Mouse (Mus musculus) left cerebral cortex, adult 2 months (tissue): Measurements from ENCODE around the gene Lyl1. TPM values are rescaled to one million over a fixed set of nuclear protein-coding genes. Genes with fewer than 3 reads are reported as not detected.

Experiments
- DNase-seq, 2 experiments: peaks; one replicate each; pipeline ENCODE4 v3.0.0; 2021 to 2022; ENCODE audit warnings: low spot score in 2 of 2, mixed read lengths in 1 of 2; ENCODE audit errors: extremely low spot score in 1 of 2
- H3K27ac ChIP-seq: fragments of 200-600 bp; 2 replicates; pipeline ENCODE4 v1.8.1; 2022
- H3K4me3 ChIP-seq: fragments of 200-600 bp; 2 replicates; pipeline ENCODE4 v1.8.1; 2022
- CTCF ChIP-seq: fragments of 200-600 bp; IDR thresholded peaks from 2 replicates; pipeline ENCODE4 v1.8.1; 2022; ENCODE audit warnings: antibody characterized with exemption, mild to moderate bottlenecking, moderate library complexity
- intact Hi-C: fragments of 180-260 bp; cut with DNase I; formaldehyde crosslinking; loops from one replicate; pipeline ENCODE4 v1.15.1; 2025
- total RNA-seq, 2 experiments: library from RNA; stranded (reverse); gene quantifications; 2 replicates each; pipeline ENCODE4 v1.2.3; 2021

The Lyl1 gene
- total RNA-seq, 2 experiments from 2014 or later = 1.6 to 2.6 TPM

DNA sequence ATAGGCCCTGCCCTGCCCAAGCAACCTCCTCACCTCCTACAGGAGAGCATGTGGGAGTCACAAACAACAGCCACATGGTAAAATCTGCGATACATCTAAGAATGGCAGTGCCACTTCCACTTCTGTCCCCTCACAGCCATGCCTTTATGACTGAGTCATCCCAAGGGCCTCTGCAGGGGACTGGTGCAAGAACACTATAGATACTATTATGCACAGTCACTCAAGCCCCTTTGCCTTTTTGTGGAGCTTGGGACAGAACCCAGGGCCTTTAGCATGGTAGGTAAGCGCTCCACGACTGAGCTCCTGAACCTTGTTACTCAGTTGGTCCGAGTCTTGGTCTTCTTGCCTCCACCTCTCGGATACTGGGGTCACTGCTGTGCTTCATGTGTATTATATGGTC, 24.0 kb upstream of the Lyl1 start:
- Histone ChIP-seq H3K27ac (no peak overlapping the region), H3K4me3 (no peak overlapping the region)
- TF ChIP-seq CTCF = no peak
- intact Hi-C loops = no loop called here
- DNase-seq = no peak

- DNase-seq = no peak
- Histone ChIP-seq H3K27ac (no peak overlapping the region), H3K4me3 (no peak overlapping the region)
- no peak for TF ChIP-seq CTCF
- intact Hi-C loops = no loop called here
Measured at GRCm38 (mm10) chr8:84681476-84681875, 19.8 kb upstream of the Lyl1 start.

GRCm38 (mm10) chr8:84682257-84682656, 19.0 kb upstream of the Lyl1 start:
- intact Hi-C loops = no loop called here
- Histone ChIP-seq H3K4me3 (no peak overlapping the region), H3K27ac (no peak overlapping the region)
- TF ChIP-seq CTCF = no peak
- no peak for DNase-seq

- TF ChIP-seq CTCF = no peak
- Histone ChIP-seq H3K4me3 (no peak overlapping the region), H3K27ac (peak overlapping the region; percentile 28; the same call in 1 of the 2 replicates)
- DNase-seq = no peak
- intact Hi-C loops = no loop called here
Measured at GRCm38 (mm10) chr8:84684537-84684936, 16.7 kb upstream of the Lyl1 start.

DNA sequence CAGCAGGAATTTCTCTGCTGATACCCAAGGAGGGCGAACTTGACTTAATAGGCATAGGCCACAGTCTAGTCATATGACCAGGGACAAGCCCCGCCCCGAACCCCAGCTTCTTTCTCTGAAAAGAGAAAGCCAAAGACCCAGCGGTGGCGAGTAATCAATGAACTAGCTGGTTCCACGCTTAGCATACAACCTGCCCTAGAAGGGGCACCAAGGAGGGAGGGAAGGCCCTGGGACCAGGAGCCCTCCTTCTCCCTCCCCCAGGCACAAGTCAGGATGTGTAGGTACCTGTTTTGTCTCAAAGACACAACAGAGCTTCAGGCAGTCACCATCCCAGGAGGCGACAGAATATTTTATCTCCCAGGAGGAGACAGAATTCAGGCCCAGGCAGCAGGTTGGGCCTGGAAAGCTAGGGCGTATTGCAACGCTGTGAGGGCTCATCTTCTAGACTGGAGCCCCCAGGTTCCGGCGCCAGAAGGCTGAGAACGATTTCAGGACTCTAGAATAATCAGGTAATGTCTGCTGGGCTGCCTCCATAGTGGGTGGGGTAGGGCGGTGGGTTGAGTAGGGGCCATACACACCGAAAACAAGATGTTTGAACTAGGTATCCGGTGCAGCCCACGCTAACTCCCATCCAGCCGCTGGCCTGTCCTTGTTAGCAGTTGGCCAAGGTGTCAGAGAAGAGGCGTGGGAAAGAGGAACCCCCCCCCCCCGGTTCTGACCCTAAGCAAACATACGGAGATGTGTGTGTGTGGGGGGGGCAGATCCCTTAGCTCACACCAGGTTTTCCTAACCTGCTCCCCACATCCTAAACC, 14.9 kb upstream of the Lyl1 start, which contains the start of gene Trmt1:
TSS of gene Trmt1 (plus strand) at position 117 of the 812 bp plus-strand sequence.
- DNase-seq = no peak
- H3K27ac ChIP-seq = peak within 1 kb of the TSS; percentile 94
- intact Hi-C loops = loop anchor here (1.0 kb wide), 1 partner anchor 24 kb away; the partner anchor contains the start of gene Ier2

DNA sequence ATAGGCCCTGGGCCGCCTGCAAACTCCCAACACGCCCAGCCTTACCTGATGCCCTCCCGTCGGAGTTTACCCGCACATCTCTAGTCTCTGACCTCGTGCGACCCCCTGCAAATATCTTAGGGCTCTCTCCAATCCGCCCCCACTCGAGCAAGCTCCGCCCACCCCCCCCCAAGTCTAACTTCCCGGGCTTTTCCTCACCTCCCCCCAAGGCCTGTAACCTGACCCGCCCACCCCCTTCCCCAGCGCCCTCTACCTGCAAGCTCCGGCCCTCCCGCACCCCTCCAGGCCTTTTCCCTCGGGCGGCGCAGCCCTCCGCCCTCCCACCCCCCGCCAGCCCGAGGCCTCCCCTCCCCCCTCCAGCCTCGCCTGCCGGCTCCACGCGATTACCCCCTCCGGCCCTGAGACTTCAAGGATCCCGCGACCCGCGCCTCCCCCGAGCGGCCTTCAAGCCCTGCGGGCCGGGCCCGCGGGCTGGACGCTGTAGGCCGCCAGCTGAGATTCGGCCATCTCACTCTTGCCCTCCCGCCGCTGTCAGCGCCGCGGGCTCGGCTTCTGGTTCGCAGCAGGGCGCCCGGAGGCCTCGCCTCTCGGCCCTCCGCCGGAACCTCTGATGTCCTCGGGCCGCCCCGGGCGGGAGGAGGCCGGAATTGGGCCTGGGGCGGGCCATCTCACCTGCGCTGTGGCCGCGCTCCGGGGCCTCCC, 14.1 kb upstream of the Lyl1 start:
- Histone ChIP-seq H3K4me3 (peak overlapping the region; percentile 96), H3K27ac (peak overlapping the region; percentile 94)
- intact Hi-C loops = loop anchor here (1.0 kb wide), 1 partner anchor 25 kb away; the partner anchor contains the start of gene Ier2
- DNase-seq = no peak
- TF ChIP-seq CTCF = no peak

More for the DNA sequence above, 14.9 kb upstream of the Lyl1 start, which contains the start of gene Trmt1:
- no peak for TF ChIP-seq CTCF
- H3K4me3 ChIP-seq = peak within 1 kb of the TSS; percentile 96

- H3K4me3 ChIP-seq = peak within 1 kb of the TSS; percentile 96
- intact Hi-C loops = loop anchor here (1.0 kb wide), 1 partner anchor 25 kb away; the partner anchor contains the start of gene Ier2
- peak; percentile 84 to 86 for DNase-seq
- H3K27ac ChIP-seq = peak within 1 kb of the TSS; percentile 94
- peak; percentile 22 for TF ChIP-seq CTCF
Measured at GRCm38 (mm10) chr8:84687705-84688100, 13.6 kb upstream of the Lyl1 start, which contains the start of gene Nacc1. Gene Nacc1 (minus strand): TSS chr8:84687862.

DNA sequence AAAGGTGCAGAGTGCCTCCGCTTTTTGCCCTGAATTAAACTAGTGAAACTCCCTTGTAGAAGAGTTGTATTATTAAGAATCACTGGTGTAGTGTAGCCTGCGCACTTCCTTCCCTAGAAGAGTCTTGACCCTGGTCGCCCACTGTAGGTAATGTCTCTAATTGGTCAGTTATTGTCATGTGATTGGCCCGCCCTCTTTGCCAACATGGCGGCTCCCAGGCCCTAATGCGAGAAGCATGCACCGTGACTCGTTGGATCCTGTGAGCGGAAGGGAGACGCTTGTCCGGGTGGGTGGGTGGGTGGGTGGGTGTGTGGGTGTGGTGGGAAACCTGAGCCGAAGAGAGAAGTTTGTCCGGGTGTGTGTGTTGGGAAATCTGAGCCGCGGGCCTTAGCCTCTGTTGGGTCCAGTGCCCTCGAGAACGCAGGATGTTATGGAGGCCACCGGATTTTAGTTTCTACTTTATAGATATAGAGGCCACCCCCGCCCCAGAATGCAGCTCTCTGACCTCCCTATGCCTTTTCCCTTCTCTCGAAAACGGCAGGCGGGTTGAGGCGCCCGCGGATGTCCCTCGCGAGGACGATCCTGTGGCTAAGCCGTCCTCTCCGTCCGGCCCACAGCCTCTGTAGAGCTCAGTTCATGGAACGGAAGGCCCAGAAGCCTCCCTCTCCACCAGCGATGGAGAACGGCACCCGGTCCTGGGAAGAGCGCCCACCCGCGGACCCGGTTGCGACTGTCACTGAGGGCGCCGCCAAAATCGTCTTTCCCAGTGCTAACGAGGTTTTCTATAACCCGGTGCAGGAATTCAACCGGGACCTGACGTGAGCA, 12.0 kb upstream of the Lyl1 start:
- intact Hi-C loops = loop anchor here (1.0 kb wide), 1 partner anchor 24 kb away; no protein-coding TSS in a partner anchor
- no peak; the same call in 1 of the 2 replicates for TF ChIP-seq CTCF
- DNase-seq = peak; percentile 89 to 90
- Histone ChIP-seq H3K4me3 (peak overlapping the region; percentile 61), H3K27ac (peak overlapping the region; percentile 85)

DNA sequence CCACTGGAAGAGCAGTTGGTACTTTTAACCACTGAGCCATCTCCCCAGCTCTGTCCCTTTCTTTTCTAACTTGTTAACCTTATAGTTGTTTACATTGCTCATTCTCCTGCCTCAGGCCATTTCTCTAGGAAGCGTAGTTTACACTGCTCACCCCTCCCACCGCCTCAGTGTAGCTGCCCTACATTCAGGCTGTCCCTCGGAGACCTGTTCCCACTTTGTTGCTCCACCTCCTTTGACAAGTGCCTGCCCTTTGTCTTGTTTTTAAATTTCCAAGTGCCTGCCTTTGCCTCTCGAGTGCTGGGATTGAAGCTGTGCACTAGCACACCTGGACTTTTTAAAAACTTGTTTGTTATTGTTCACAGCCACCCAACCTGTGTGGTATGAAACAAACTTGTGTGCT, 7.9 kb upstream of the Lyl1 start:
- no peak for DNase-seq
- no peak for TF ChIP-seq CTCF
- H3K27ac ChIP-seq = no peak overlapping the region
- H3K4me3 ChIP-seq = no peak overlapping the region
- intact Hi-C loops = no loop called here

DNA sequence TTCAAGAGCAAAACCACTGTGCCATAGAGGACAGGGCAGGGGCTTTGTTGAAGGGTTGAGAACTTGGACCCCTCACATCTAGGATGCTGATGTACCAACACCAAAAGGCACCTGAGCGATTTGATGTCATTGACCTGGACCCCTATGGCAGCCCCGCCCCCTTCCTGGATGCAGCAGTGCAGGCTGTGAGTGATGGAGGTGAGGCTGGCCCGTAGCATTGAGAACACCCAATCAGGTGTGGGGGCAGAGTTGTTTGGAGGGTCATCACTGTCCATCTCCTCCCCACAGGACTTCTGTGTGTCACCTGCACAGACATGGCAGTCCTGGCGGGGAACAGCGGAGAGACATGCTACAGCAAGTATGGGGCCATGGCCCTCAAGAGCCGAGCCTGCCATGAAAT, 6.1 kb upstream of the Lyl1 start:
- intact Hi-C loops = no loop called here
- H3K27ac ChIP-seq = no peak overlapping the region
- no peak for DNase-seq
- H3K4me3 ChIP-seq = no peak overlapping the region
- TF ChIP-seq CTCF = no peak
